Mouse (Mus musculus) liver, embryonic 12.5 days (tissue): ENCODE measurements around the gene Abcc3. TPM values are rescaled to one million over a fixed set of nuclear protein-coding genes. Genes with fewer than 3 reads are reported as not detected.

Source experiments
- ATAC-seq: fragments of 200-750 bp; cut with Nextera tagmentation; 2 replicates; pipeline ENCODE4 v1.8.0; 2017; ENCODE audit warnings: moderate number of reproducible peaks, mild to moderate bottlenecking, moderate library complexity
- H3K27ac ChIP-seq: fragments of 300-500 bp; sonication (generic); 2 replicates; pipeline ENCODE4 v1.5.1; 2016; ENCODE audit warnings: mild to moderate bottlenecking
- H3K27me3 ChIP-seq: fragments of 300-500 bp; sonication (generic); replicated peaks from 2 replicates; pipeline ENCODE4 v1.6.1; 2016; ENCODE audit warnings: mild to moderate bottlenecking, moderate library complexity
- H3K36me3 ChIP-seq: fragments of 300-500 bp; sonication (generic); 2 replicates; pipeline ENCODE4 v1.6.1; 2016; ENCODE audit warnings: mild to moderate bottlenecking, moderate library complexity
- H3K4me1 ChIP-seq: fragments of 300-500 bp; sonication (generic); 2 replicates; pipeline ENCODE4 v1.6.1; 2016
- H3K4me2 ChIP-seq: fragments of 300-500 bp; sonication (generic); 2 replicates; pipeline ENCODE4 v1.6.1; 2016; ENCODE audit warnings: mild to moderate bottlenecking, moderate library complexity
- H3K4me3 ChIP-seq: fragments of 300-500 bp; sonication (generic); 2 replicates; pipeline ENCODE4 v1.5.1; 2016; ENCODE audit warnings: mild to moderate bottlenecking, moderate library complexity
- H3K9ac ChIP-seq: fragments of 300-500 bp; sonication (generic); 2 replicates; pipeline ENCODE4 v1.6.1; 2016; ENCODE audit warnings: mild to moderate bottlenecking, moderate library complexity
- H3K9me3 ChIP-seq: fragments of 300-500 bp; sonication (generic); replicated peaks from 2 replicates; pipeline ENCODE4 v1.6.1; 2016; ENCODE audit warnings: mild to moderate bottlenecking, moderate library complexity
- WGBS: fragments of 180-500 bp; shearing (Covaris S2); methylation state at CpG from one replicate; pipeline ENCODE4 v1.1.7; 2016; ENCODE audit not compliant: insufficient replicate concordance; 5-methylcytosine and 5-hydroxymethylcytosine counted together
- polyA plus RNA-seq: library from polyadenylated mRNA; unstranded; fragments of >200 nt; fragmentation: Nextera tagmentation; extraction: Ambion mirVana; gene quantifications from 2 replicates; pipeline ENCODE4 v1.2.1, GENCODE M21; 2016

Abcc3 gene
- polyA plus RNA-seq, 1 experiment from 2014 or later: 4.0 TPM

- peak; percentile 79 for ATAC-seq
- H3K9ac ChIP-seq: no peak overlapping the region
- H3K4me1 ChIP-seq: peaks cover 17% of the 10 kb centered on the region
- no peaks in the 10 kb centered on the region for H3K36me3 ChIP-seq
- 5% methylated on average over 5 of the region's 5 CpGs for WGBS
- H3K4me3 ChIP-seq: no peak overlapping the region
- no peak overlapping the region for H3K4me2 ChIP-seq
- peaks cover 52% of the 10 kb centered on the region for H3K27me3 ChIP-seq
- H3K27ac ChIP-seq: 0 out of 2 replicates have a peak overlapping the region, but pooled peaks have one; percentile 23
- no peaks in the 10 kb centered on the region for H3K9me3 ChIP-seq
These were observed 22.0 kb downstream of the Abcc3 start for GRCm38 (mm10) chr11:94370809-94371208.

- no peak for ATAC-seq
- H3K9me3 ChIP-seq: no peaks in the 10 kb centered on the region
- 50% methylated on average over 6 of the region's 6 CpGs for WGBS
- H3K27ac ChIP-seq: no peak overlapping the region
- peaks cover 47% of the 10 kb centered on the region for H3K27me3 ChIP-seq
- no peak overlapping the region for H3K4me3 ChIP-seq
- H3K4me2 ChIP-seq: no peak overlapping the region
- no peak overlapping the region for H3K9ac ChIP-seq
- no peaks in the 10 kb centered on the region for H3K36me3 ChIP-seq
- H3K4me1 ChIP-seq: peaks cover 17% of the 10 kb centered on the region
These were observed 22.8 kb downstream of the Abcc3 start for GRCm38 (mm10) chr11:94369981-94370380.

- H3K4me1 ChIP-seq: peaks cover 4% of the 10 kb centered on the region
- no peak for ATAC-seq
- H3K9me3 ChIP-seq: no peaks in the 10 kb centered on the region
- H3K27ac ChIP-seq: no peak overlapping the region
- no peaks in the 10 kb centered on the region for H3K36me3 ChIP-seq
- H3K4me3 ChIP-seq: no peak overlapping the region
- WGBS: 57% methylated on average over 3 of the region's 3 CpGs
- H3K9ac ChIP-seq: no peak overlapping the region
- H3K4me2 ChIP-seq: no peak overlapping the region
- H3K27me3 ChIP-seq: peaks cover 35% of the 10 kb centered on the region
These were observed 27.5 kb downstream of the Abcc3 start for GRCm38 (mm10) chr11:94365340-94365739.

GRCm38 (mm10) chr11:94363690-94364089, 29.1 kb downstream of the Abcc3 start:
- Histone ChIP-seq H3K4me1 (no peaks in the 10 kb centered on the region), H3K4me3 (no peak overlapping the region), H3K9me3 (no peaks in the 10 kb centered on the region), H3K27ac (no peak overlapping the region), H3K27me3 (peaks cover 39% of the 10 kb centered on the region), H3K36me3 (no peaks in the 10 kb centered on the region), H3K9ac (no peak overlapping the region), H3K4me2 (no peak overlapping the region)
- 59% methylated on average over 7 of the region's 7 CpGs for WGBS
- ATAC-seq: no peak

- Histone ChIP-seq H3K9ac (no peak overlapping the region), H3K27me3 (peaks cover 44% of the 10 kb centered on the region), H3K4me1 (no peaks in the 10 kb centered on the region), H3K4me3 (no peak overlapping the region), H3K9me3 (no peaks in the 10 kb centered on the region), H3K27ac (no peak overlapping the region), H3K4me2 (no peak overlapping the region), H3K36me3 (no peaks in the 10 kb centered on the region)
- no peak for ATAC-seq
- WGBS: 74% methylated on average over 5 of the region's 5 CpGs
These were observed 30.7 kb downstream of the Abcc3 start for GRCm38 (mm10) chr11:94362101-94362500.

GRCm38 (mm10) chr11:94361166-94361870, 31.5 kb downstream of the Abcc3 start:
- H3K9me3 ChIP-seq: no peaks in the 10 kb centered on the region
- H3K4me1 ChIP-seq: no peaks in the 10 kb centered on the region
- WGBS: 71% methylated on average over 14 of the region's 14 CpGs
- no peak overlapping the region for H3K27ac ChIP-seq
- H3K9ac ChIP-seq: no peak overlapping the region
- no peak for ATAC-seq
- H3K27me3 ChIP-seq: peaks cover 52% of the 10 kb centered on the region
- no peak overlapping the region for H3K4me2 ChIP-seq
- H3K4me3 ChIP-seq: no peak overlapping the region
- H3K36me3 ChIP-seq: no peaks in the 10 kb centered on the region

GRCm38 (mm10) chr11:94359168-94359567, 33.6 kb downstream of the Abcc3 start:
- Histone ChIP-seq H3K4me3 (no peak overlapping the region), H3K36me3 (no peaks in the 10 kb centered on the region), H3K4me2 (no peak overlapping the region), H3K27ac (no peak overlapping the region), H3K9me3 (no peaks in the 10 kb centered on the region), H3K9ac (no peak overlapping the region), H3K4me1 (no peaks in the 10 kb centered on the region), H3K27me3 (peaks cover 69% of the 10 kb centered on the region)
- no peak for ATAC-seq
- WGBS: 81% methylated on average over 12 of the region's 12 CpGs

GRCm38 (mm10) chr11:94355521-94356217, 37.1 kb downstream of the Abcc3 start:
- WGBS: 72% methylated on average over 9 of the region's 9 CpGs
- Histone ChIP-seq H3K4me1 (peaks cover 15% of the 10 kb centered on the region), H3K27me3 (peaks cover 78% of the 10 kb centered on the region)

GRCm38 (mm10) chr11:94351094-94351493, 41.7 kb downstream of the Abcc3 start:
- H3K4me2 ChIP-seq: peak overlapping the region; percentile 54
- no peak overlapping the region; the same call in 1 of the 2 replicates for H3K9ac ChIP-seq
- peak overlapping the region; percentile 10; the same call in 1 of the 2 replicates for H3K4me3 ChIP-seq
- peaks cover 41% of the 10 kb centered on the region for H3K4me1 ChIP-seq
- no peaks in the 10 kb centered on the region for H3K9me3 ChIP-seq
- no peaks in the 10 kb centered on the region for H3K36me3 ChIP-seq
- H3K27ac ChIP-seq: peak overlapping the region; percentile 77
- WGBS: 10% methylated on average over 3 of the region's 3 CpGs
- peaks cover 52% of the 10 kb centered on the region for H3K27me3 ChIP-seq
- peak; percentile 81 for ATAC-seq

More at GRCm38 (mm10) chr11:94355521-94356217, 37.1 kb downstream of the Abcc3 start:
- Histone ChIP-seq H3K9ac (no peak overlapping the region), H3K27ac (no peak overlapping the region), H3K4me3 (no peak overlapping the region), H3K9me3 (no peaks in the 10 kb centered on the region), H3K36me3 (no peaks in the 10 kb centered on the region), H3K4me2 (no peak overlapping the region)
- no peak for ATAC-seq

GRCm38 (mm10) chr11:94350337-94350736, 42.5 kb downstream of the Abcc3 start:
- H3K9ac ChIP-seq: no peak overlapping the region

GRCm38 (mm10) chr11:94349839-94350238, 43.0 kb downstream of the Abcc3 start:
- Histone ChIP-seq H3K9ac (no peak overlapping the region), H3K9me3 (no peaks in the 10 kb centered on the region), H3K4me3 (no peak overlapping the region), H3K4me1 (peaks cover 41% of the 10 kb centered on the region), H3K36me3 (no peaks in the 10 kb centered on the region), H3K27ac (peak overlapping the region; percentile 77), H3K27me3 (peaks cover 56% of the 10 kb centered on the region), H3K4me2 (peak overlapping the region; percentile 54)
- no peak for ATAC-seq
- WGBS: 25% methylated on average over 2 of the region's 2 CpGs

More at GRCm38 (mm10) chr11:94350337-94350736, 42.5 kb downstream of the Abcc3 start:
- Histone ChIP-seq H3K27me3 (peaks cover 56% of the 10 kb centered on the region), H3K9me3 (no peaks in the 10 kb centered on the region), H3K27ac (peak overlapping the region; percentile 77), H3K36me3 (no peaks in the 10 kb centered on the region), H3K4me1 (peaks cover 41% of the 10 kb centered on the region), H3K4me3 (0 out of 2 replicates have a peak overlapping the region, but pooled peaks have one; percentile 10), H3K4me2 (peak overlapping the region; percentile 54)
- 25% methylated on average over 1 of the region's 1 CpGs for WGBS
- ATAC-seq: peak; percentile 73

GRCm38 (mm10) chr11:94347063-94347575, 45.7 kb downstream of the Abcc3 start:
- Histone ChIP-seq H3K9ac (no peak overlapping the region), H3K4me2 (no peak overlapping the region), H3K27me3 (peaks cover 36% of the 10 kb centered on the region), H3K4me3 (no peak overlapping the region), H3K4me1 (peaks cover 61% of the 10 kb centered on the region), H3K36me3 (no peaks in the 10 kb centered on the region), H3K9me3 (no peaks in the 10 kb centered on the region), H3K27ac (no peak overlapping the region)
- no peak for ATAC-seq
- WGBS: 71% methylated on average over 7 of the region's 7 CpGs
